Mouse (Mus musculus) brain, embryonic 14.5 days (tissue): ENCODE results near the gene Atp7b.

Experiments used
- CTCF ChIP-seq: fragments of 200-500 bp; IDR thresholded peaks from 2 replicates; pipeline ENCODE4 v1.5.1; 2012; ENCODE audit warnings: inconsistent platforms, mild to moderate bottlenecking, moderate library complexity, borderline replicate concordance; ENCODE audit not compliant: insufficient read depth, insufficient read length; ENCODE audit errors: extremely low read depth
- POLR2A ChIP-seq: fragments of 200-500 bp; IDR thresholded peaks from 2 replicates; pipeline ENCODE4 v1.6.1; 2012; ENCODE audit warnings: mild to moderate bottlenecking, inconsistent platforms, borderline replicate concordance; ENCODE audit not compliant: poor library complexity, insufficient read depth, insufficient read length, severe bottlenecking; ENCODE audit errors: extremely low read depth

GRCm38 (mm10) chr8:22019498-22019897 lies 40.6 kb downstream of the Atp7b start:
- no peak for TF ChIP-seq CTCF
- no peak for TF ChIP-seq POLR2A
